Mouse (Mus musculus): ENCODE results near the gene Tmem252. TPM values are rescaled to one million over a fixed set of nuclear protein-coding genes. Genes with fewer than 3 reads are reported as not detected.

The Tmem252 gene
- total and polyA plus RNA-seq, 3 experiments: not detected

DNA sequence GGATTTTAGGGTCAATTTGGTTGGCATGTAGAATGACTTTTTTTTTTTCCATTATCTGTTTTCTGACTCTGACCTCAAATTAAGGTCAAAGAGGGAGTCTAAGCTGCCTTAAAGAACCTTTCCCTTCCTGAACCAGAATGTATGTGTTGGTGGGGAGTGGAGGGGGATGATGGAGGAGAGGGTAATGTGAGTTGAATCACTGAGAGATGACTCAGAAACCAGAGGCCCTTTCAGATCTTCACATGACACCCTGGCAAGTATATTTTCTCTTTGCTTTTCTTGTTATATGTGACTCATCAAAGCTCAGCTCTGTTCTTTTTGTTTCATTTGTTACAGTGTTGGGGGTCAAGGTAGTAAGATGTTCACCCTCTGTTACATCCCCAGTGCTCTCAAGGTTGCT is 46.6 kb downstream of the Tmem252 start:
- TF ChIP-seq UBTF (IDR thresholded peaks at IDR 0.05; ENCODE audit: borderline replicate concordance, insufficient read depth, low read depth, low read length) (no peak), BHLHE40 (IDR thresholded peaks at IDR 0.05; ENCODE audit: borderline replicate concordance, low read depth, low read length) (no peak), TBP (IDR thresholded peaks at IDR 0.05; ENCODE audit: low read depth, low read length) (no peak), E2F4 (IDR thresholded peaks at IDR 0.05; ENCODE audit: borderline replicate concordance, low read depth, low read length) (no peak), ZMIZ1 (IDR thresholded peaks at IDR 0.05; ENCODE audit: low read depth, low read length) (no peak), MXI1 (IDR thresholded peaks at IDR 0.05; ENCODE audit: low read depth, low read length) (no peak), POLR2AphosphoS2 (IDR thresholded peaks at IDR 0.05; ENCODE audit: low read length) (no peak), USF1 (IDR thresholded peaks at IDR 0.05; ENCODE audit: low read depth, low read length) (no peak)
- Histone ChIP-seq H3K36me3 (ENCODE audit: control insufficient read depth in 1 of 2, insufficient read depth in 2 of 2, low read length in 2 of 2) (no peaks in the 10 kb centered on the region), H3K9me3 (replicated peaks; ENCODE audit: insufficient read depth, low read length) (no peaks in the 10 kb centered on the region), H3K79me2 (ENCODE audit: control insufficient read depth, insufficient read depth, low read length, poor library complexity) (no peaks in the 10 kb centered on the region), H3K4me3 (ENCODE audit: control insufficient read depth in 1 of 2, insufficient read depth in 1 of 2, low read depth in 2 of 2, low read length in 2 of 2) (no peak overlapping the region), H3K27ac (ENCODE audit: control insufficient read depth, low read depth, low read length) (no peak overlapping the region), H3K9ac (ENCODE audit: control insufficient read depth, low read depth, low read length, poor library complexity, severe bottlenecking) (no peak overlapping the region), H3K4me1 (ENCODE audit: control insufficient read depth in 1 of 2, insufficient read depth in 2 of 2, low read length in 2 of 2) (no peaks in the 10 kb centered on the region), H3K27me3 (ENCODE audit: control insufficient read depth in 1 of 2, insufficient read depth in 2 of 2, low read length in 2 of 2) (0 out of 4 replicates have a peak, but pooled peaks cover 0 to 1% of the 10 kb centered on the region in 2 experiments)
- no peak for DNase-seq (ENCODE audit: low read depth, low spot score)

DNA sequence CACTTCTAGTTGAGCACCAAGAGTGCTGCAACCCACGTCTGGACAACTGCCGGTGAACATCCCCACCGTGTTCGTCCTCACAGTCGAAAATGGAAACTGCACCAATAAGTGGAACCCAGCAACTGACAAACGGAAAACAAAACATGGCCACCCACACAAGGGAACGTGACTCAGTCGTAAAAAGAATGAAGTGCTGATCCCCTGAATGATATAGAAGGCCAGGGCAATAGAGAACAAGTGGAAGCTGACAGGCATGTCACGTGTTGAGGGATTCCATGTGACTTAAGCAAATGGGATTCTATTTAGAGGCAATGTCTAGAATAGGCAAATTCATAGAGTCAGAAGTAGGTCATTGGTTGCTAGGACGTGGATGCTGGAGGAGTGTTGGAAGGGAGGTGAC is 50.6 kb downstream of the Tmem252 start:
- Histone ChIP-seq H3K9me3 (replicated peaks; ENCODE audit: insufficient read depth, low read length) (no peaks in the 10 kb centered on the region), H3K27ac (ENCODE audit: control insufficient read depth, low read depth, low read length) (no peak overlapping the region), H3K4me3 (ENCODE audit: control insufficient read depth in 1 of 2, insufficient read depth in 1 of 2, low read depth in 2 of 2, low read length in 2 of 2) (no peak overlapping the region), H3K79me2 (ENCODE audit: control insufficient read depth, insufficient read depth, low read length, poor library complexity) (no peaks in the 10 kb centered on the region), H3K36me3 (ENCODE audit: control insufficient read depth in 1 of 2, insufficient read depth in 2 of 2, low read length in 2 of 2) (no peaks in the 10 kb centered on the region), H3K4me1 (ENCODE audit: control insufficient read depth in 1 of 2, insufficient read depth in 2 of 2, low read length in 2 of 2) (no peaks in the 10 kb centered on the region), H3K27me3 (ENCODE audit: control insufficient read depth in 1 of 2, insufficient read depth in 2 of 2, low read length in 2 of 2) (0 out of 4 replicates have a peak, but pooled peaks cover 0 to 1% of the 10 kb centered on the region in 2 experiments), H3K9ac (ENCODE audit: control insufficient read depth, low read depth, low read length, poor library complexity, severe bottlenecking) (no peak overlapping the region)
- TF ChIP-seq UBTF (IDR thresholded peaks at IDR 0.05; ENCODE audit: borderline replicate concordance, insufficient read depth, low read depth, low read length) (no peak), POLR2AphosphoS5 (IDR thresholded peaks at IDR 0.05; ENCODE audit: borderline replicate concordance, low read depth, low read length) (no peak), MYB (IDR thresholded peaks at IDR 0.05; ENCODE audit: low read depth, low read length) (no peak), NRF1 (IDR thresholded peaks at IDR 0.05; ENCODE audit: insufficient read depth, low read depth, low read length, poor library complexity, severe bottlenecking) (no peak), USF1 (IDR thresholded peaks at IDR 0.05; ENCODE audit: low read depth, low read length) (no peak), RCOR1 (IDR thresholded peaks at IDR 0.05; ENCODE audit: low read depth, low read length) (no peak)
- no peak for DNase-seq (ENCODE audit: low read depth, low spot score)

DNA sequence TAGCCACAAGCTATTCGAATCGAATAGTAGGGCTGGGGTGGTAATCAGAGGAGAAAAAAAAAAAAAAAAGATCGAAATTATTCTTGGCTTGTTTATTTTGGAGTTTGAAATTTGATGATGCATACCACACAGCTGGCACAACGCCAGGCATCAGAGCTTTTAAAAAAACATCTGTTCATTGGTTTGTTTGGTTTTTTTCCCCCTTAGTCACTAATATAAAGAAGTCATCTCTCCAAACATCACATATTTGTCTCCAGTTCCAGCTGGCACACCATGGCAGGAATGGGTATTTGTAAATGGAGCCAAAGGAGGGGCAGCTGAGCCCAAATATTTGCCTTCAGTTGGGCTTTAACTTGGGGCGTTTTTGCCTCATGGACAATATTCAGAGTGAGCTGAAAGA is 56.9 kb downstream of the Tmem252 start:
- H3K27ac ChIP-seq (ENCODE audit: control insufficient read depth, low read depth, low read length): no peak overlapping the region
- no peaks in the 10 kb centered on the region for H3K36me3 ChIP-seq (ENCODE audit: control insufficient read depth in 1 of 2, insufficient read depth in 2 of 2, low read length in 2 of 2)
- no peaks in the 10 kb centered on the region for H3K4me1 ChIP-seq (ENCODE audit: control insufficient read depth in 1 of 2, insufficient read depth in 2 of 2, low read length in 2 of 2)
- DNase-seq (ENCODE audit: low read depth, low spot score): no peak
- H3K9me3 ChIP-seq (replicated peaks; ENCODE audit: insufficient read depth, low read length): no peaks in the 10 kb centered on the region
- no peak overlapping the region for H3K9ac ChIP-seq (ENCODE audit: control insufficient read depth, low read depth, low read length, poor library complexity, severe bottlenecking)
- peaks cover 0 to 2% of the 10 kb centered on the region in 2 experiments; a peak in 1 of 4 replicates for H3K27me3 ChIP-seq (ENCODE audit: control insufficient read depth in 1 of 2, insufficient read depth in 2 of 2, low read length in 2 of 2)
- no peak overlapping the region for H3K4me3 ChIP-seq (ENCODE audit: control insufficient read depth in 1 of 2, insufficient read depth in 1 of 2, low read depth in 2 of 2, low read length in 2 of 2)
- no peaks in the 10 kb centered on the region for H3K79me2 ChIP-seq (ENCODE audit: control insufficient read depth, insufficient read depth, low read length, poor library complexity)
- TF ChIP-seq MAZ (IDR thresholded peaks at IDR 0.05; ENCODE audit: low read depth, low read length) (no peak), ZMIZ1 (IDR thresholded peaks at IDR 0.05; ENCODE audit: low read depth, low read length) (no peak), JUND (IDR thresholded peaks at IDR 0.05; ENCODE audit: low read depth, low read length) (no peak), SIN3A (IDR thresholded peaks at IDR 0.05; ENCODE audit: low read length) (no peak)

Other genes with a start within 250 kb of the Tmem252 start
- gene Fam122a, start 196.7 kb upstream of the Tmem252 start, total RNA-seq (2012; rRNA removed): 3.9 and 4.5 TPM in 2 replicates
- 10 to 100 TPM in 1 of 2 experiments, not detected in 1; 38.4 TPM for gene Fam122a, start 196.7 kb upstream of the Tmem252 start, polyA plus RNA-seq (2012; ENCODE audit: insufficient read depth in 1 of 2, insufficient read length in 2 of 2, low read depth in 1 of 2, low replicate concordance in 2 of 2, missing spikeins in 1 of 2)
- 3.0 and 3.4 TPM in 2 replicates for gene Pip5k1b, start 118.1 kb upstream of the Tmem252 start, total RNA-seq (2012; rRNA removed)
- gene Pip5k1b, start 118.1 kb upstream of the Tmem252 start, polyA plus RNA-seq (2012; ENCODE audit: insufficient read depth in 1 of 2, insufficient read length in 2 of 2, low read depth in 1 of 2, low replicate concordance in 2 of 2, missing spikeins in 1 of 2): 1 to 10 TPM in 1 of 2 experiments, not detected in 1; 10.0 TPM
- gene Pgm5, start 187.8 kb downstream of the Tmem252 start, total RNA-seq (2012; rRNA removed): not detected in 2 replicates
- gene Pgm5, start 187.8 kb downstream of the Tmem252 start, polyA plus RNA-seq (2012; ENCODE audit: insufficient read depth in 1 of 2, insufficient read length in 2 of 2, low read depth in 1 of 2, low replicate concordance in 2 of 2, missing spikeins in 1 of 2): not detected
- 237 and 277 TPM in 2 replicates for gene Gm10053, start 201.7 kb downstream of the Tmem252 start, total RNA-seq (2012; rRNA removed)
- gene Gm10053, start 201.7 kb downstream of the Tmem252 start, polyA plus RNA-seq (2012; ENCODE audit: insufficient read depth in 1 of 2, insufficient read length in 2 of 2, low read depth in 1 of 2, low replicate concordance in 2 of 2, missing spikeins in 1 of 2): 100 to 1,000 TPM in 1 of 2 experiments, not detected in 1; 173 TPM
- not detected in 2 replicates for gene Foxd4, start 227.2 kb downstream of the Tmem252 start, total RNA-seq (2012; rRNA removed)
- gene Foxd4, start 227.2 kb downstream of the Tmem252 start, polyA plus RNA-seq (2012; ENCODE audit: insufficient read depth in 1 of 2, insufficient read length in 2 of 2, low read depth in 1 of 2, low replicate concordance in 2 of 2, missing spikeins in 1 of 2): under 1 TPM in 1 of 2 experiments, not detected in 1; 0.04 TPM